Mouse (Mus musculus) gastrocnemius, adult 8-10 months (tissue): ENCODE results near the gene 6030468B19Rik. TPM values are rescaled to one million over a fixed set of nuclear protein-coding genes. Genes with fewer than 3 reads are reported as not detected.
A peak's percentile ranks its signal among the peaks of the same experiment; 100 is the strongest.
"Not testable (repeated sequence)": the region's sequence is repeated elsewhere in the genome, so short reads cannot be mapped to it uniquely, and the experiment has no call there.

Experiments
- DNase-seq, 2 experiments: peaks; one replicate each; pipeline ENCODE4 v3.0.0; 2022; ENCODE audit warnings: low spot score in 2 of 2
- total RNA-seq, 4 experiments: library from RNA; stranded (reverse); gene quantifications; 2 replicates each; pipeline ENCODE4 v1.2.4; 2022

The 6030468B19Rik gene
- total RNA-seq, 4 experiments from 2014 or later = not detected

- no peak for DNase-seq
Measured at GRCm38 (mm10) chr11:117828149-117828887, 30.9 kb downstream of the 6030468B19Rik start.

GRCm38 (mm10) chr11:117828888-117829604 is 31.6 kb downstream of the 6030468B19Rik start:
- no peak for DNase-seq

- DNase-seq = no peak
Measured at GRCm38 (mm10) chr11:117829671-117830215, 32.3 kb downstream of the 6030468B19Rik start.

- no peak for DNase-seq
Measured at GRCm38 (mm10) chr11:117830401-117830800, 32.9 kb downstream of the 6030468B19Rik start.

- DNase-seq = peak; percentile 61 to 72
Measured at GRCm38 (mm10) chr11:117832086-117832969, 34.9 kb downstream of the 6030468B19Rik start.

GRCm38 (mm10) chr11:117833509-117833908 is 36.0 kb downstream of the 6030468B19Rik start:
- not testable (repeated sequence) for DNase-seq

- DNase-seq = no peak
Measured at GRCm38 (mm10) chr11:117834086-117834485, 36.6 kb downstream of the 6030468B19Rik start.

- no peak for DNase-seq
Measured at GRCm38 (mm10) chr11:117836306-117836705, 38.8 kb downstream of the 6030468B19Rik start.

GRCm38 (mm10) chr11:117838572-117838971 is 41.1 kb downstream of the 6030468B19Rik start:
- no peak for DNase-seq

- no peak for DNase-seq
Measured at GRCm38 (mm10) chr11:117839021-117839420, 41.6 kb downstream of the 6030468B19Rik start.

GRCm38 (mm10) chr11:117840910-117841309 is 43.5 kb downstream of the 6030468B19Rik start:
- DNase-seq = no peak

- no peak for DNase-seq
Measured at GRCm38 (mm10) chr11:117843434-117843833, 46.0 kb downstream of the 6030468B19Rik start.

GRCm38 (mm10) chr11:117844997-117845396 is 47.5 kb downstream of the 6030468B19Rik start:
- DNase-seq = no peak

GRCm38 (mm10) chr11:117845651-117846050 is 48.2 kb downstream of the 6030468B19Rik start:
- DNase-seq = no peak

- no peak for DNase-seq
Measured at GRCm38 (mm10) chr11:117846640-117847039, 49.2 kb downstream of the 6030468B19Rik start.

- no peak for DNase-seq
Measured at GRCm38 (mm10) chr11:117847593-117848215, 50.2 kb downstream of the 6030468B19Rik start.

GRCm38 (mm10) chr11:117848271-117848984 is 51.0 kb downstream of the 6030468B19Rik start:
- DNase-seq = peak in 1 of 2 experiments; percentile 21

- DNase-seq = peak; percentile 93 to 96
Measured at GRCm38 (mm10) chr11:117848985-117849671, 51.7 kb downstream of the 6030468B19Rik start, which contains the start of gene Birc5. TSS of gene Birc5 (plus strand) at chr11:117849251.

- DNase-seq = no peak
Measured at GRCm38 (mm10) chr11:117852875-117853274, 55.4 kb downstream of the 6030468B19Rik start.
